Mouse (Mus musculus) c-Kit-negative CD71-positive TER-119-positive erythroid progenitor cells, embryonic 14.5 days (primary cell): ENCODE results near the gene Runx2.

Source experiments
- DNase-seq: peaks from one replicate; pipeline ENCODE4 v3.0.0-alpha.2; 2013; ENCODE audit warnings: low read depth, low spot score

Runx2 gene

GRCm38 (mm10) chr17:44538921-44539320 lies 275.7 kb downstream of the Runx2 start:
- DNase-seq, result no peak

DNA sequence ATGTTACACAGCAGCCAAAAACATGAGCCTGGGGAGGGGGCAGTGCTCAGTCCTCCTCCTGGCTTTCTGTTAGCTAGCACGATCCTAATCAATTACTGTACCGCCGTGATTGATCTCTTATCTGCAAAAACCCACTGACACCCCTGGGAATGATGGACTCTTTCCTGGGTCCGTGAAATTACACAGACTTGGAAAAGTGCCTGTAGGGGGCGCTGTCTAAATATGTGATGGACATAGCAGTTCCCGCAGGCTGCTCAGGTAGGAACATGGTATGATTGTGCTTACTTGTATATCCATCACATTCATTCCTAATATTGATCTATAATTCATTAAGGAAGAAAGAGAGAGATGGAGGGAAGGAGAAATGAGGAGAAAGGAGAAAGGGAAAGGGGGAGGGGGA lies 284.6 kb downstream of the Runx2 start:
- DNase-seq, result no peak

GRCm38 (mm10) chr17:44528617-44529016 lies 286.0 kb downstream of the Runx2 start:
- no peak for DNase-seq

DNA sequence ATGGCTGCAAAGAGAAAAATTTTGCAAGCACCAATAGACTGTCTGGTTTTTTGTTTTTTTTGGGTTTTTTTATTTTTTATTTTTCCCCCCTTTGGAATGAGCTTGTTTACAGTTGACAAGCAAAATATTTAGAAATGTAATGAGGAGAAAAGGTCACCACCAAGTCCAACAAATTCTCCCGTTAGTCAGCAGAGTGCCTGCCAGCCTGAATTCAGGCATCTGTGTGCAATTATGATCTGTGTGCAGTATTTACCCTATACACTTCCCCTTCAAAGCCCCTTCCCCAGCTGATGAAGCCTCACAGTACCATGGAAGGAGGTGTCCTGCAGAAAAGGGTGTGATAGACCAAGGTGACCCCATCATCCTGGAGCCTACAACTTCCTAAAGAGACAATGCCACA lies 290.5 kb downstream of the Runx2 start:
- no peak for DNase-seq

DNA sequence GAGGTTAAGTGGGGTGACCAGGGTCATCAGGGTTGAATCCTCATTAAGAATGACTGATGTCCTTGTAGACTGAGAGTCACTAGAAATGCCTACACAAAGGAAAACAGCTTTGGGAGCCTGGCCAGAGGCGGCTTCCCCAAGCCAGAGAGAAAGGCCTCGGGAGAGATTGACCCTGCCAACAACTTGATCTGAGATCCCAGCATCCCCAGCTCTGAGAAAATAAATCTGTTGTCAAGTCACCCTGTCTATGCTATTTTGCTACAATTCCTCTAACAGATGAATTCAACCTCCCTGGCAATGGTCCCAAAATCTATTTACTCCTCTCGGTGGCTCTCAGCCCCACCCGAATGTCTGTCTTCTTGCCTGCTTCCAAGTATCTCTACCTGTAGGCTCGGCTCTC lies 291.7 kb downstream of the Runx2 start:
- no peak for DNase-seq

- DNase-seq, result no peak
These were observed 294.2 kb downstream of the Runx2 start for GRCm38 (mm10) chr17:44520122-44521075.

DNA sequence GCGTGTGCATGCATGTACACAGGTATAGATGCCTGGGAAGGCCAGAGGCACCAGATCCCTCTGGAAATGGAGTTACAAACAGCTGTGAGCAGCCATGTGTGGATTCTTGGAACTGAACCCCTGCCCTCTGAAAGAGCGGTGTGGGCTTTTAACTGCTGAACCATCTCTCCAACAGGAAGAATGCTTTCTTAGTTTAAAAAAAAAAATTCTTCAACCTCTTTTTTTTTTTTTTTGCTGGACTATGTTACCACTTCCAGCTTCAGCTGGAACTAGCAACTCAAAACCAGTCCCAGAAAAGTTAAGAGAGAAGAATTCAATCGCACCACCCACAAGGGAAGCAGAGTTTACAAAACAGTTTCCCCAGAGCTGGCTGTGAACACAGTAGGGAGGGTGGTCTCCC lies 295.2 kb downstream of the Runx2 start:
- no peak for DNase-seq

DNA sequence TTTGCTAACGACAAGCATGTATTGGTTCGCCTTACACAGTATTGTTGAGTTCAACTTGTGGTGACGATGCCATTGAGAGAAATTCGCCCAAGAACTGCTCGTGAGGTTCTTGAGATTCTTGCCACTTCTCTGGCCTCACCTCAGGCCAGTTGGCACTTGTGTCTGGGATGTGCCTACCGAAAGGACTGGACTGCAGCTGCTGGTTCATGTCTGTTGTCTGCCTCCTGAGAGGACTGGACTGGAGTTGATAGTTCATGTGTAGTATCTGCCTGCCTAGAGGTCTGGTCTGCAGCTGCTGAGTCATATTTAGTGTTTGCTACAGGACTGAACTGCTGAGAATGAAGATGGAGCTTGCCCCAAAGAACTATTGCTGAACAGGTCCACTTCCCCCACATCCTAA lies 296.4 kb downstream of the Runx2 start:
- DNase-seq, result no peak

- no peak for DNase-seq
These were observed 306.3 kb downstream of the Runx2 start for GRCm38 (mm10) chr17:44508198-44508715.

GRCm38 (mm10) chr17:44507741-44508140 lies 306.9 kb downstream of the Runx2 start:
- DNase-seq, result no peak

- DNase-seq, result no peak
These were observed 308.1 kb downstream of the Runx2 start for GRCm38 (mm10) chr17:44506524-44506923.

- no peak for DNase-seq
These were observed 309.7 kb downstream of the Runx2 start for GRCm38 (mm10) chr17:44504794-44505317.

DNA sequence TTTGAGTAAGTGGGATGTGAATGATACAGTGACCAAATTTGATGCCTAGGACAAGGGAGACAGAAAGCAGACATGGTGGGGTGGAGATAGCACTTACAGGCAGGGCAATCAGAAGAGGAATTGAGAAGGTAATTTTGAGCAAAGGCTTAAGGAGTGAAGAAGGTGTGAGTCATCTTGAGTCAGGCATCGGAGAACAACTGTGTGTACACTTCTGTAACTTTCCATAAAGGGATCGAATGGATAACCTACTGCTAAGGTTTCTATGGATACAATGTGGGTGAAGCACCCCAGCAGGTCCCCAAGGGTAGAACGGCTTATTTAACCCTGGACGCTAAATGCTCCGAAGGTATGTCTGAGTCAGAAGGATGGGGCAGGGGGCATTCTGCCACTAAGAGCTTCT lies 312.4 kb downstream of the Runx2 start:
- no peak for DNase-seq

DNA sequence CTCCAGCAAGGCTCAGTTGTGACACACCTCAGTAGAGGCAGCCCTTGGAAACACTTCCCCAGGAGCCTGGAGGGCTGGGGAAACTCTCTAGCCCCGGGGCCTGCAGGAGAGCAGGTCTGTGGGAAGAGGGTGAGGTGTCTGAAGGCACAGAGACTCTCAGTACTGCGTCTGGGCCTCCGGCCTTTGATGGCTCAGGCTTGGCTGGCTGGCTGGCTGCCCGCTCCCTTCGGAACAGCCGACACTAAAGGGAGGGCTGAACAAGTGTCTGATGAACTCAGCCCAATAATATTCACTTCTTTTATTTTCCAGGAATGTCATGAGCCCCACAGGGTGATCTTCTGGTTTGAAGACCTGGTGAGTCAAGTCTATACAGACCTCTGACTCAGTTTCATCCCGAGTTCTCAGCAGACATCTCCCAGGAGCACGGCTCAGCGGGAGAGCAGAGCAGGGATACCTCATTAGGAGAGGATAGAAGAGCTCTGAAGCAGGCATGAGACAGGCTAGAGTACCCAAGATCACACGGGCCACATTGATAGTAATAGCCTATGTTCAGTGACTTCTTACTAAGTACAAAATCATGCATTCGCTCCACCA lies 314.2 kb downstream of the Runx2 start:
- no peak for DNase-seq

- no peak for DNase-seq
These were observed 324.3 kb downstream of the Runx2 start for GRCm38 (mm10) chr17:44490164-44490794.

- no peak for DNase-seq
These were observed 325.3 kb downstream of the Runx2 start for GRCm38 (mm10) chr17:44489346-44489745.

DNA sequence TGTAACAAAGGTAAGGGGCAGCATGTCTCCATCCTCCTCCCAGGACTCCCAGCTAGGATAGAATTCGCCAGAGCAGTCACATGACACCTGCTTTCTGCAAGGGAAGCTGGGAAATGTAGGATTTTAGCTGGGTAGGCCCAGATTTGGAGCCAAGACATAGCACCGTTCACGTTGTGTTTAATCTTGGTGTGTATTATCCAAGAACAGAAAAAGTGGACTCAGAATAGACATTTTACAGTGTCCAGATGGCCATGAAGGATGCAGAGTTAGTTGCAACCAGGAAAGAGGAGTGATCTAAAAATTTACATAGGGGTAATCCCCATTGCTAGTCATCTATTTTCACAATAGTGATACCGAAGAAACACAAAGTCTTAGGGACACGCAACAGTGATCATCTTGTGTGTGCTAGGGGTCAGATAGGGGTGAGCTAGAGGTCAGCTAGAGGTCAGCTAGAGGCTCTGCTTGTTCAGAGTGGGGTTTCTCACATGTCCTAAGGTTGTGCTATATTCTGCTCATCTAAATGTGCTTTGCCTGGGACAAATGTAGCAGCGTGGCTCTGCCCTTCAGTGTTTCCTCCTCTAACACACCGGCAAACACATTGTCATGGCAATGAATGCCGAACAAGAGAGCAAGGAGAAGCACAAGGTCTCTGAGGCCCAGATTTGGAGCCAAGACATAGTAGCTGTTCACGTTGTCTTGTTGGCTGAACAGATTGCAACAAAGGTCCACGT lies 326.9 kb downstream of the Runx2 start:
- no peak for DNase-seq

DNA sequence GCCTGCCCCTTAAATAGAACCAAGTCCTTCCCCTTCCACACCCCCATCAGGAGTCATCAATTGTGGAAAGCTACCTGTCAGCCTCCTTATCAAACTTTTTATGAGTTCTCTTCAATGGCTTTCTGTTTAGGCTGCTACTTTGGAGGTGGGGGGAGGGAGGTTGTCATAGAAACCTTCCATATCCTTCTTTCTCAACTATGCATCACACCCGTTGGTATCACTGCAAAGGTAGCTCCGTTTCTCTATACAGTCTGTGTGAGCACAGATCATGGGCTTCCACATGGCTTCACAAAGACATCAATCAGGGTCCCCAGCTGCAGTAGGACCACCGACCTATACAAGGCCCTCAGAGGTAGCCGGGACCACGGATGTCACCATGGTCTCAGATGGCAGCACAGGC lies 329.3 kb downstream of the Runx2 start:
- no peak for DNase-seq

DNA sequence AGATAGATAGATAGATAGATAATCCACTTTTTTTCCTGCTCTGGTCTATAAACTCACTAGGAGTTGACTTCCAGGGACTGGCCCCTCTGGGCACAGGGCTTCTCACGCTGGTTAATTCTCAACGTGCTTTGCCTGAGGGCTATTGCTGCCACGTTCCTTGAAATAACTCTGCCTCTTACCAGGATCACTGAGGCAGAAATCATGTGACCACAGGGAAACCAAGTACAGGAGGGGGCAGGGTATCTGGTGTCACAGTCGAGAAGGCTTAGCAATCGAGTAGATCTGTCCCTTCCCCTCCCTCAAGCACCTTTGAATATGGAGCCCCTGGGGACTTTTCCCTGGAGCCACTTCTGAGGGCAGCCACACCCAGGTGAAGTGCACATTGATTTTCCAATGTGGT lies 334.7 kb downstream of the Runx2 start:
- DNase-seq, result no peak

DNA sequence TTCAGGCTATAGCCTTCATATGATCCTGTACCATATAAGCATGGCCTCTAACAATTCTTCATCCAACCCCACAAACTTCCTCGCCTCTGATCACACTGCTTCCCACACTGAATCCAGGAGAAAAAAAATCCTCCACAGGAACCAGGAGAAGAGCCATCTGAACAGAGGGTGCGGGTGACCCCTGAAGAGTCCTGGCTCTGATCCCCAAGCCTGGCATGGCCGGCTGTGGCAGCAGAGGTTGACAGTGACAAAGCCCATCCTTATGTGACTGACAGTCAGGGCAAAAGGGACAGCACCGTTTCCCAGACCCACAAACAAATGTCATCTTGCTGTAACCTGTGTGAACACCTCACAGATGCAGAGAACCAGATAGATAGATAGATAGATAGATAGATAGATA lies 335.1 kb downstream of the Runx2 start:
- no peak for DNase-seq

GRCm38 (mm10) chr17:44475910-44476309 lies 338.7 kb downstream of the Runx2 start:
- DNase-seq, result no peak
